Mouse (Mus musculus) left cerebral cortex, adult 2 months (tissue): Measurements from ENCODE around the gene Cts6. TPM values are rescaled to one million over a fixed set of nuclear protein-coding genes. Genes with fewer than 3 reads are reported as not detected.
"Not testable (repeated sequence)": the region's sequence is repeated elsewhere in the genome, so short reads cannot be mapped to it uniquely, and the experiment has no call there.

Source experiments
- DNase-seq, 2 experiments: peaks; one replicate each; pipeline ENCODE4 v3.0.0; 2021 to 2022; ENCODE audit warnings: low spot score in 2 of 2, mixed read lengths in 1 of 2; ENCODE audit errors: extremely low spot score in 1 of 2
- H3K27ac ChIP-seq: fragments of 200-600 bp; 2 replicates; pipeline ENCODE4 v1.8.1; 2022
- H3K4me3 ChIP-seq: fragments of 200-600 bp; 2 replicates; pipeline ENCODE4 v1.8.1; 2022
- CTCF ChIP-seq: fragments of 200-600 bp; IDR thresholded peaks from 2 replicates; pipeline ENCODE4 v1.8.1; 2022; ENCODE audit warnings: antibody characterized with exemption, mild to moderate bottlenecking, moderate library complexity
- intact Hi-C: fragments of 180-260 bp; cut with DNase I; formaldehyde crosslinking; loops from one replicate; pipeline ENCODE4 v1.15.1; 2025
- long read RNA-seq, 2 experiments: library from polyadenylated mRNA; stranded (forward); transcript quantifications; one replicate each; pipeline ENCODE4 v2.0.0; 2021; ENCODE audit warnings: borderline mapping rate in 2 of 2
- total RNA-seq, 2 experiments: library from RNA; stranded (reverse); gene quantifications; 2 replicates each; pipeline ENCODE4 v1.2.3; 2021

Gene Cts6
- total RNA-seq = not detected
- long read RNA-seq, experiment 1 = 0 reads
- long read RNA-seq, experiment 2 = 0 reads

DNA sequence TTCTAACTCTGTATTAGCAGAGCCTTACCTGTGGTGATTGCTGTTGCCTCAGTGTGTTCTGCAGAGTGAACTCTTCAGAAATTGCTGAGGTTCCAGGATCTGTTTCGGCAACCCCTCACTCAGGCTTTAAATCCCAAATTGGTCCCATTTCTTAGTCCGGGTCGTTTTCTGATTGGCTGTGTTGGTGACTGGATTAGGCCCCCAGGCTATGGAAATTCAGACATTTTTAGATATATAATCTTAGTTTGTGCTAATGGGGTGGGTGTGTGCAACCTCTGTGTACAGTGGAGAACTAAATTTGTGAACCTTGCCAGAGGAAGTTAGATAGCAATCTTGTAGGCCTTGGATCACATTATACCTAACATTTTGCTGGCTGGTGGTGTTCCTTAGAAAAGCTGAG, at the start of gene Cts6:
TSS of gene Cts6 (minus strand) at position 101 of the 400 bp plus-strand sequence.
- intact Hi-C loops = no loop called here
- Histone ChIP-seq H3K27ac (no peak within 1 kb of the TSS), H3K4me3 (no peak within 1 kb of the TSS)
- no peak for DNase-seq
- TF ChIP-seq CTCF = no peak

DNA sequence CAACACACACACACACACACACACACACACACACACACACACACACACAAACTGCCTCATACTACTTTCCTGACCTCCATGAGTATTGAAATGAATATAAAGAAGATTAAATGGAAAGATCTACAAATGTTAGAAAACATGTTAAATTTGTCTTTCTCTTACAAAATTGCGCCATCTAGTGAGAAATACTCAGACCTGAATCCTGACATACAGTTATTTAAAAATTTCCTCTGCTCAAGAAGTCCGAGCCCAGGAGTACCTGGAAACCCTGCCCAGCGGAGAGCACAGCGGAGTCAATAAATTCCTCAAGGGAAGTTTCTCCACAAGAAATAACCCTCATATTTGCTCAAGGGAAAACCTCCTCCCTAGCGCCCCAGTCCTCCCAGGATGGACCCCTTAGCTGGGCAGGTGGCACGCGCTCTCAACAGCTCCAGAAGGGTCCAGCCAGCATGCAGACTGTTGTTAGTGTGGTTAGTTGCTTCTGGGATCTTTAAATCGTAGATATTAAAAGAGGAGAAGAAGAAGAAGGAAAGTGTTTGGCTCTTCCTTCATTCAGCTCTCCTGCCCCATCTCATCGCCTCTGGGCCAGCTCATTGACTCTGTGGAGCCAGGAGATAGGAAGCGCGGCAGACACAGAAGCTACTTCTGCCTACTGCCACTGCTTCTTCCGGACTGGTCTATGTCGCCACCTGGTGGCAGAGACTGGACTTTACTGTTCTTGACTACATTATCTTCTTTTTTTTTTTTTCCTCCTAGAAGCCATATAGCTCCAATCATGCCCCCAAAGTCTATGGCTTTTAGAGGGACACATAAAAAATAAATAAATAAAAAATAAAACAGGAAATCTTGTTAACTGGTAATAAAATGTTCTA, 38.1 kb upstream of the Cts6 start:
- Histone ChIP-seq H3K27ac (no peak overlapping the region), H3K4me3 (no peak overlapping the region)
- intact Hi-C loops = loop anchor here (5.0 kb wide), 2 partner anchors 464 to 484 kb away; no protein-coding TSS in a partner anchor
- peak; percentile 57 for TF ChIP-seq CTCF
- peak; percentile 17 to 49 for DNase-seq

DNA sequence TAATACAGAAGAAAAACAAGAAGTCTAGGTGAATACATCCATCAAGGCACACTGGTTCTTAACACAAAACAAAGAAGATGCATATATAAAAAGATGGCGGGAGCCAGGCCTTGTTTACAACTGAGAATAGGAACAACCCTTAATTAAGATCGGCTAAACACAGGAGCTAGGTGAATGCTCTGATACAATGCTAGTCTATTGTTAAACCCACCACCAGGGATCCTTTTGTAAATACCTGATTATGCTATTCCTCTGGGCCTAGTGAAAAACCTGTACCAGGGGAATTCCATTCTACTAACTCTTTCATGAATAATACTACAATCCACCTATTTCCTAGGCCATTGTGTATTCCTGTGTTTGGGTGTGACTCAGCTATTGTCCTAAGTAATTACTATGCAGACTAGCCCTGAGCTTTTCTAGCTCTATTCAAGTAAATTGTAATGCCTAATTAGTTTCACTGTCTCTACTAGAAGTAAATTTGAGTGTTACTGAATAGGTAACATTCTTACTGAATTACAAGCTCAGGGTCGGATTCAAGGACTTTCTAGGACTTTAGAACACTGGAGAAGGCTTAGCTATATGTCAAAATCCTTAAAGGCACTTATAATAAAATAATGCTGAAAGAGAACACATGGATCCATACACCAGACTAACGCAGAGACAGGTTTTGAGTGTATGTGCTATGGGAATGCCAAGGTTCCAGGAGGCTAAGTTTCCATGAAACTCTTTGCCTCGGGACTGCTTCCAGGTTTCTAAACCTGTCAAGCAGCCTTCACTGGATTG, 17.9 kb downstream of the Cts6 start:
- DNase-seq, H3K27ac ChIP-seq, intact Hi-C loops, H3K4me3 ChIP-seq: not testable (repeated sequence)

DNA sequence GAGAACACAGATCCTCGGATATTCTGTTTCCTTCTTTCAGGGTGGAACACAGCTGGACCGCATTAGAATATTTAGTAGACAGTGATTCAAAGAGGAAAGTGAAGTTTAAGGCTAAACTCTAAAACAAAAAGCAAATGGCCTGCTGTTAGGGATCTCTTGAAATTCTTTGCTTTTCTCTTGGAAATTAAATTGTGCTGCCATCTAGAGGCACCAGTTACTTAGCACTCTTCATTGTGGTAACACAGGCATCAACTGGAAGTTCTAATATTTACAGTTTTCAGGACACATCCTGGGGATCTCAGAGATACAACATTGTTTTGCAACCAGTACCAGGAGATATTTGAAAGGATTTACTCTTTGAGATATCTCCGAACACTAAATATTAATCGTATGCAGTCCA, 38.6 kb downstream of the Cts6 start:
- intact Hi-C loops = no loop called here
- no peak for TF ChIP-seq CTCF
- Histone ChIP-seq H3K27ac (no peak overlapping the region), H3K4me3 (no peak overlapping the region)
- DNase-seq = no peak

DNA sequence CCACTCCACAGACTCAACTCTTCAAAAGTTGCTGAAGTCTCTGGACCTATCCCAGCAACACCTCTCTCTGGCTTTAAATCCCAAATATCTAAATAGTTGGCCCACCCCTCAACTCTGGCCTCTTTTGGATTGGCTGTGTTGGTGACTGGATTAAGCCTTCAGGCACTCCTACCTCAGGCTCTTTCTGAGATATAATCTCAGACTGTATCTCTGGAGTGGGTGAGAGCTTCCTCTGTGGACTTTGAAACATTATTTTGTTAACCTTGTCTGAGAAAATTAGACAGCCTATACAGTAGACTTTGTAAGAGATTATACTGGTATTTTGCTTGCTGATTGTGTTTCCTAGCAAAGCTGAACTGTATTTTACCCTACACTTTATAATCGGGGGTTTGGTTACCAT, 39.1 kb downstream of the Cts6 start, which contains the start of gene Ctsr:
TSS of gene Ctsr (minus strand) at position 101 of the 400 bp plus-strand sequence.
- Histone ChIP-seq H3K27ac (no peak within 1 kb of the TSS), H3K4me3 (no peak within 1 kb of the TSS)
- DNase-seq = no peak
- intact Hi-C loops = no loop called here
- TF ChIP-seq CTCF = no peak

Other genes starting within 250 kb of the Cts6 start
- not detected for gene Ctsj, start 197.5 kb downstream of the Cts6 start, total RNA-seq
- gene Ctsq, start 162.8 kb downstream of the Cts6 start, total RNA-seq = not detected
- not detected for gene Ctsr, start 39.2 kb downstream of the Cts6 start, total RNA-seq
- not detected for gene Cts8, start 51.9 kb upstream of the Cts6 start, total RNA-seq
- gene Gm49398, start 85.4 kb upstream of the Cts6 start, total RNA-seq = not detected
- gene Cts7, start 154.8 kb upstream of the Cts6 start, total RNA-seq = not detected